Mouse (Mus musculus): ENCODE measurements around the gene Numa1. TPM values are rescaled to one million over a fixed set of nuclear protein-coding genes. Genes with fewer than 3 reads are reported as not detected.

Gene Numa1
- polyA plus RNA-seq, 1 experiment from 2014 or later = 39.9 TPM

GRCm38 (mm10) chr7:101954163-101954562 is 20.3 kb downstream of the Numa1 start:
- no peak overlapping the region for H3K9ac ChIP-seq (ENCODE audit: low read depth, low read length)
- H3K9me3 ChIP-seq (ENCODE audit: control insufficient read depth, low read length) = no peaks in the 10 kb centered on the region
- no peaks in the 10 kb centered on the region for H3K27me3 ChIP-seq (replicated peaks; ENCODE audit: control insufficient read depth, insufficient read depth, low read length)
- no peaks in the 10 kb centered on the region for H3K4me1 ChIP-seq (ENCODE audit: control insufficient read depth, insufficient read depth, low read length)
- 92% methylated on average over 2 of the region's 2 CpGs for WGBS
- no peak overlapping the region for H3K4me3 ChIP-seq (ENCODE audit: low read length)
- H3K36me3 ChIP-seq (ENCODE audit: control insufficient read depth, insufficient read depth, low read length) = no peaks in the 10 kb centered on the region
- H3K4me2 ChIP-seq (ENCODE audit: low read depth, low read length) = no peak overlapping the region
- ATAC-seq = no peak
- no peak overlapping the region for H3K27ac ChIP-seq (ENCODE audit: low read length)

- no peak overlapping the region for H3K4me3 ChIP-seq (ENCODE audit: low read length)
- WGBS = 86% methylated on average over 2 of the region's 2 CpGs
These were observed 21.4 kb downstream of the Numa1 start for GRCm38 (mm10) chr7:101955276-101955675.

GRCm38 (mm10) chr7:101955862-101956261 is 22.0 kb downstream of the Numa1 start:
- H3K4me2 ChIP-seq (ENCODE audit: low read depth, low read length) = no peak overlapping the region
- no peaks in the 10 kb centered on the region for H3K27me3 ChIP-seq (replicated peaks; ENCODE audit: control insufficient read depth, insufficient read depth, low read length)
- no peak for ATAC-seq
- no peaks in the 10 kb centered on the region for H3K36me3 ChIP-seq (ENCODE audit: control insufficient read depth, insufficient read depth, low read length)
- no peak overlapping the region for H3K9ac ChIP-seq (ENCODE audit: low read depth, low read length)
- WGBS = 66% methylated on average over 4 of the region's 4 CpGs
- no peak overlapping the region for H3K4me3 ChIP-seq (ENCODE audit: low read length)
- H3K4me1 ChIP-seq (ENCODE audit: control insufficient read depth, insufficient read depth, low read length) = peaks cover 3% of the 10 kb centered on the region; the same call in 1 of the 2 replicates
- H3K9me3 ChIP-seq (ENCODE audit: control insufficient read depth, low read length) = no peaks in the 10 kb centered on the region
- H3K27ac ChIP-seq (ENCODE audit: low read length) = no peak overlapping the region

More at GRCm38 (mm10) chr7:101955276-101955675, 21.4 kb downstream of the Numa1 start:
- Histone ChIP-seq H3K27me3 (replicated peaks; ENCODE audit: control insufficient read depth, insufficient read depth, low read length) (no peaks in the 10 kb centered on the region), H3K4me1 (ENCODE audit: control insufficient read depth, insufficient read depth, low read length) (peaks cover 3% of the 10 kb centered on the region; the same call in 1 of the 2 replicates), H3K4me2 (ENCODE audit: low read depth, low read length) (no peak overlapping the region), H3K27ac (ENCODE audit: low read length) (no peak overlapping the region), H3K9me3 (ENCODE audit: control insufficient read depth, low read length) (no peaks in the 10 kb centered on the region), H3K9ac (ENCODE audit: low read depth, low read length) (no peak overlapping the region), H3K36me3 (ENCODE audit: control insufficient read depth, insufficient read depth, low read length) (no peaks in the 10 kb centered on the region)
- ATAC-seq = no peak

- Histone ChIP-seq H3K36me3 (ENCODE audit: control insufficient read depth, insufficient read depth, low read length) (no peaks in the 10 kb centered on the region), H3K27me3 (replicated peaks; ENCODE audit: control insufficient read depth, insufficient read depth, low read length) (no peaks in the 10 kb centered on the region), H3K9ac (ENCODE audit: low read depth, low read length) (no peak overlapping the region), H3K4me3 (ENCODE audit: low read length) (no peak overlapping the region), H3K4me1 (ENCODE audit: control insufficient read depth, insufficient read depth, low read length) (peaks cover 3% of the 10 kb centered on the region; the same call in 1 of the 2 replicates), H3K4me2 (ENCODE audit: low read depth, low read length) (no peak overlapping the region), H3K27ac (ENCODE audit: low read length) (no peak overlapping the region), H3K9me3 (ENCODE audit: control insufficient read depth, low read length) (no peaks in the 10 kb centered on the region)
- ATAC-seq = no peak
- WGBS = 82% methylated on average over 1 of the region's 1 CpGs
These were observed 22.6 kb downstream of the Numa1 start for GRCm38 (mm10) chr7:101956481-101956880.

- ATAC-seq = no peak
- Histone ChIP-seq H3K4me3 (ENCODE audit: low read length) (no peak overlapping the region), H3K4me2 (ENCODE audit: low read depth, low read length) (no peak overlapping the region), H3K9ac (ENCODE audit: low read depth, low read length) (no peak overlapping the region), H3K36me3 (ENCODE audit: control insufficient read depth, insufficient read depth, low read length) (no peaks in the 10 kb centered on the region), H3K27me3 (replicated peaks; ENCODE audit: control insufficient read depth, insufficient read depth, low read length) (no peaks in the 10 kb centered on the region), H3K27ac (ENCODE audit: low read length) (no peak overlapping the region), H3K9me3 (ENCODE audit: control insufficient read depth, low read length) (no peaks in the 10 kb centered on the region), H3K4me1 (ENCODE audit: control insufficient read depth, insufficient read depth, low read length) (peaks cover 3% of the 10 kb centered on the region; the same call in 1 of the 2 replicates)
- 94% methylated on average over 5 of the region's 5 CpGs for WGBS
These were observed 23.0 kb downstream of the Numa1 start for GRCm38 (mm10) chr7:101956911-101957310.

- Histone ChIP-seq H3K27ac (ENCODE audit: low read length) (peak overlapping the region; percentile 33), H3K9ac (ENCODE audit: low read depth, low read length) (no peak overlapping the region), H3K9me3 (ENCODE audit: control insufficient read depth, low read length) (no peaks in the 10 kb centered on the region), H3K36me3 (ENCODE audit: control insufficient read depth, insufficient read depth, low read length) (no peaks in the 10 kb centered on the region), H3K4me3 (ENCODE audit: low read length) (no peak overlapping the region), H3K27me3 (replicated peaks; ENCODE audit: control insufficient read depth, insufficient read depth, low read length) (no peaks in the 10 kb centered on the region), H3K4me2 (ENCODE audit: low read depth, low read length) (no peak overlapping the region), H3K4me1 (ENCODE audit: control insufficient read depth, insufficient read depth, low read length) (peaks cover 11% of the 10 kb centered on the region)
- ATAC-seq = peak; percentile 65
- 72% methylated on average over 2 of the region's 2 CpGs for WGBS
These were observed 28.9 kb downstream of the Numa1 start for GRCm38 (mm10) chr7:101962829-101963228.

GRCm38 (mm10) chr7:101963621-101964020 is 29.7 kb downstream of the Numa1 start:
- no peak for ATAC-seq
- Histone ChIP-seq H3K9ac (ENCODE audit: low read depth, low read length) (no peak overlapping the region), H3K9me3 (ENCODE audit: control insufficient read depth, low read length) (no peaks in the 10 kb centered on the region), H3K36me3 (ENCODE audit: control insufficient read depth, insufficient read depth, low read length) (no peaks in the 10 kb centered on the region), H3K27ac (ENCODE audit: low read length) (no peak overlapping the region), H3K4me2 (ENCODE audit: low read depth, low read length) (no peak overlapping the region), H3K4me3 (ENCODE audit: low read length) (no peak overlapping the region), H3K27me3 (replicated peaks; ENCODE audit: control insufficient read depth, insufficient read depth, low read length) (no peaks in the 10 kb centered on the region), H3K4me1 (ENCODE audit: control insufficient read depth, insufficient read depth, low read length) (peaks cover 15% of the 10 kb centered on the region)
- WGBS = 90% methylated on average over 2 of the region's 2 CpGs

GRCm38 (mm10) chr7:101964551-101964950 is 30.6 kb downstream of the Numa1 start:
- peak; percentile 84 for ATAC-seq
- no peaks in the 10 kb centered on the region for H3K27me3 ChIP-seq (replicated peaks; ENCODE audit: control insufficient read depth, insufficient read depth, low read length)
- H3K27ac ChIP-seq (ENCODE audit: low read length) = peak overlapping the region; percentile 43; the same call in 1 of the 2 replicates
- no peak overlapping the region for H3K9ac ChIP-seq (ENCODE audit: low read depth, low read length)
- 77% methylated on average over 4 of the region's 4 CpGs for WGBS
- no peak overlapping the region for H3K4me3 ChIP-seq (ENCODE audit: low read length)
- H3K4me2 ChIP-seq (ENCODE audit: low read depth, low read length) = no peak overlapping the region
- peaks cover 20% of the 10 kb centered on the region for H3K4me1 ChIP-seq (ENCODE audit: control insufficient read depth, insufficient read depth, low read length)
- no peaks in the 10 kb centered on the region for H3K36me3 ChIP-seq (ENCODE audit: control insufficient read depth, insufficient read depth, low read length)
- no peaks in the 10 kb centered on the region for H3K9me3 ChIP-seq (ENCODE audit: control insufficient read depth, low read length)

GRCm38 (mm10) chr7:101965606-101966005 is 31.7 kb downstream of the Numa1 start:
- no peak overlapping the region for H3K27ac ChIP-seq (ENCODE audit: low read length)
- 56% methylated on average over 2 of the region's 2 CpGs for WGBS
- H3K27me3 ChIP-seq (replicated peaks; ENCODE audit: control insufficient read depth, insufficient read depth, low read length) = no peaks in the 10 kb centered on the region
- H3K4me1 ChIP-seq (ENCODE audit: control insufficient read depth, insufficient read depth, low read length) = peaks cover 17% of the 10 kb centered on the region
- no peak overlapping the region for H3K4me2 ChIP-seq (ENCODE audit: low read depth, low read length)
- ATAC-seq = no peak
- H3K36me3 ChIP-seq (ENCODE audit: control insufficient read depth, insufficient read depth, low read length) = no peaks in the 10 kb centered on the region
- H3K4me3 ChIP-seq (ENCODE audit: low read length) = no peak overlapping the region
- H3K9ac ChIP-seq (ENCODE audit: low read depth, low read length) = no peak overlapping the region
- H3K9me3 ChIP-seq (ENCODE audit: control insufficient read depth, low read length) = no peaks in the 10 kb centered on the region

- WGBS = 86% methylated on average over 1 of the region's 1 CpGs
- Histone ChIP-seq H3K9me3 (ENCODE audit: control insufficient read depth, low read length) (no peaks in the 10 kb centered on the region), H3K4me2 (ENCODE audit: low read depth, low read length) (no peak overlapping the region), H3K9ac (ENCODE audit: low read depth, low read length) (no peak overlapping the region), H3K4me3 (ENCODE audit: low read length) (no peak overlapping the region), H3K4me1 (ENCODE audit: control insufficient read depth, insufficient read depth, low read length) (peaks cover 24% of the 10 kb centered on the region), H3K27me3 (replicated peaks; ENCODE audit: control insufficient read depth, insufficient read depth, low read length) (no peaks in the 10 kb centered on the region), H3K27ac (ENCODE audit: low read length) (no peak overlapping the region), H3K36me3 (ENCODE audit: control insufficient read depth, insufficient read depth, low read length) (no peaks in the 10 kb centered on the region)
- ATAC-seq = no peak
These were observed 33.3 kb downstream of the Numa1 start for GRCm38 (mm10) chr7:101967256-101967655.

Measured in intestine, embryonic 16.5 days (tissue).